Mouse (Mus musculus) lung, postnatal 0 days (tissue): ENCODE data around the gene Pdgfb.

Source experiments
- CTCF ChIP-seq: IDR thresholded peaks from 2 replicates; pipeline ENCODE4 v1.5.1; 2016; ENCODE audit warnings: antibody characterized with exemption, mild to moderate bottlenecking
- EP300 ChIP-seq: IDR thresholded peaks from 2 replicates; pipeline ENCODE4 v1.6.1; 2016; ENCODE audit warnings: antibody characterized with exemption, mild to moderate bottlenecking, control low read depth

DNA sequence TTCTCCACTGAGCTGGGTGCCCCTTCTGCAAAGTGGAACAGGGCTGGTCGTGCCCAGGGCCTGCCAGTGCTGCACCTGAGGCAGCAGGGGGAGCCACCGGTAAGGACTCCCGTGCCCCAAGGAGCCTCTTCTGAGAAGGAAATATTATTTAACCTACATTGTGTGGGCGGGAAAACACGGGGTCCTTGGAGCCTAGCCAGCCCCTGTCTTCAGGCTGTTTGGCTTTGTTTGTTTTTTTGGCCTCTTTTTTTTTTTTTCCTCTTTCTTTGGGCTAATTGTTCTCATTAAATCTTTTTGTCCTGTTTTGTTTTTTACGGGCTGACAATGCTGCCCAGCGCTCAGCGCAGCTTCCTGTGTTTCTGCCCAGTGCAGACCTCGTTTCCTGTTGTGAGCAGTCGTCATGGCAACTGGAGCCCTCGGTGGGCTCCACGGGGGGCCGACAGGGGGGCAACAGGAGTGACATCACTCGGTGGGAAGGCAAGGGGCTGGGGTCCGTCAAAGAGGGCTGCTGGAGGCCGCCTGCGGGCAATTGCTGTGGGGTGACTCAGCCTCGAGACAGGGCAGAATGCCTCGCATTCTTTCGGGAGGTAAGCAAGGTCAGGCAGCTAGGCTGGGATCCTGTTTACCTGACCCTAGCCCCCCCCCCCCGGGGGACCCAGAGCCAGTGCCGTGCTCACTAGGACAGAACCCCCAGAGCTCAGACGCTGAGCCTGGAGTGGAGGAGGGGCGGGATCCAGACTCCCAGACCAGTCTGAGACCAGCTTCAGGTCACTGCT, 64.3 kb downstream of the Pdgfb start:
- TF ChIP-seq CTCF: peak; percentile 85
- peak; percentile 80 for TF ChIP-seq EP300
